Mouse (Mus musculus): ENCODE data around the gene Vmn2r67. TPM values are rescaled to one million over a fixed set of nuclear protein-coding genes. Genes with fewer than 3 reads are reported as not detected.
"Not testable (repeated sequence)": the region's sequence is repeated elsewhere in the genome, so short reads cannot be mapped to it uniquely, and the experiment has no call there.

Gene Vmn2r67
- polyA plus RNA-seq (2016; fragmentation: Nextera tagmentation; extraction: Ambion mirVana): not detected in 2 replicates

- Histone ChIP-seq H3K36me3 (no peaks in the 10 kb centered on the region), H3K4me1 (no peaks in the 10 kb centered on the region), H3K4me3 (no peak within 1 kb of the TSS), H3K9ac (no peak within 1 kb of the TSS), H3K27ac (no peak within 1 kb of the TSS), H3K27me3 (replicated peaks) (no peaks in the 10 kb centered on the region), H3K4me2 (no peak within 1 kb of the TSS), H3K9me3 (replicated peaks) (no peaks in the 10 kb centered on the region)
- WGBS (ENCODE audit: insufficient replicate concordance): 69% methylated on average over 3 of the region's 3 CpGs
- no peak for ATAC-seq
Observed at GRCm38 (mm10) chr7:85155898-85156297, at the start of gene Vmn2r67. Gene Vmn2r67 (minus strand): TSS chr7:85155998.

- 29% methylated on average over 2 of the region's 2 CpGs for WGBS (ENCODE audit: insufficient replicate concordance)
- not testable (repeated sequence) for H3K4me2 ChIP-seq; ATAC-seq; H3K4me1 ChIP-seq; H3K4me3 ChIP-seq; H3K9ac ChIP-seq; H3K27me3 ChIP-seq (replicated peaks); H3K36me3 ChIP-seq; H3K9me3 ChIP-seq (replicated peaks); H3K27ac ChIP-seq
Observed at GRCm38 (mm10) chr7:85104531-85104930, 51.3 kb downstream of the Vmn2r67 start.

Other genes starting within 250 kb of the Vmn2r67 start
- not detected in 2 replicates for gene Vmn2r65, start 191.9 kb downstream of the Vmn2r67 start, polyA plus RNA-seq (2016; fragmentation: Nextera tagmentation; extraction: Ambion mirVana)
- gene Vmn2r66, start 143.7 kb downstream of the Vmn2r67 start, polyA plus RNA-seq (2016; fragmentation: Nextera tagmentation; extraction: Ambion mirVana): not detected in 2 replicates
- not detected in 2 replicates for gene Vmn2r68, start 81.8 kb upstream of the Vmn2r67 start, polyA plus RNA-seq (2016; fragmentation: Nextera tagmentation; extraction: Ambion mirVana)

Data from liver, embryonic 12.5 days (tissue).